Mouse (Mus musculus) lung, postnatal 14 days (tissue): ENCODE results near the gene Drc3.

Experiments used
- DNase-seq: peaks from one replicate; pipeline ENCODE4 v3.0.0; 2021

Drc3 gene

GRCm38 (mm10) chr11:60339361-60339760, 13.8 kb upstream of the Drc3 start:
- no peak for DNase-seq

GRCm38 (mm10) chr11:60345868-60346267, 7.3 kb upstream of the Drc3 start:
- DNase-seq, result no peak

DNA sequence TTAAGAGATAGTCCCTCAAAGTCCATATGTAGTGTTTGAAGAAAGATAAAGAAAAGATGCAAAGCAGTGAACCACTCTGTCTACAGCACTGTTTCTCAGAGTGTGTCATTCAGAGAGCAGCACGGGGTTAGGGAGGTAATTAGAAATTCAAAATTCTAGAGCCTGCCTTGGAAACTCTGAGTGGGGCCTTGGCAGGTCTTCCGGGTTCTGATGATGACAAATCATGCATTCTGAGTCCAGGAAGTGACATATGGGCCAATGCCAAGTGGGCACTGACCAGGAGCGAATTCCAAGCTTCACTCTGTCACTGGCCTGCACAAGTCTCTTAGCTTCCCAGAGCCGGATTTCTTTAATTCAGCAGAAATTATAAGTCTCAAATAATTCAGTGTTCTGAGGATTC, 6.6 kb upstream of the Drc3 start:
- DNase-seq, result peak; percentile 70

- no peak for DNase-seq
These were observed 1.7 kb upstream of the Drc3 start for GRCm38 (mm10) chr11:60351388-60351787.

DNA sequence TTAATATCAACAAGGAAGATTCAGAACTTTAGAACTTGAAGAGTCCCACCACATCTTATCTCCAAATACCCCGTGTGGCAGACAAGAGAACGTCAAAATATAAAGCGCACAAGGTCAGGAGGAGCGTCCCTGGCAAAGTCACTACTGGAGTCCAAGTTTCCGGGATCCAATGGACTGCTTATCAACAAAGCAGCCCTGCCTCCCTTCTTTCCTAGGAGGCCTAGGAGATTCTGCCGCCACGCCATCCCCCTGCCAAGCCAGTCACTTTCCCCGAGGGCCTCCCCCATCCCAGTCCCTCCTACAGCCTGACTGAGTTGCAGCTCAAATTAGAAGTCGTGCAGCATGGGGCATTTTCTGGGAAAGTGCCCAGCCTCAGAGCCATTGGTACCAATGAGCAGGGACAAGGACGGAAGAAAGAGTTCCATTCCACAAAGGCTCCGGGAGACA, 1.2 kb upstream of the Drc3 start:
- peak; percentile 18 for DNase-seq

DNA sequence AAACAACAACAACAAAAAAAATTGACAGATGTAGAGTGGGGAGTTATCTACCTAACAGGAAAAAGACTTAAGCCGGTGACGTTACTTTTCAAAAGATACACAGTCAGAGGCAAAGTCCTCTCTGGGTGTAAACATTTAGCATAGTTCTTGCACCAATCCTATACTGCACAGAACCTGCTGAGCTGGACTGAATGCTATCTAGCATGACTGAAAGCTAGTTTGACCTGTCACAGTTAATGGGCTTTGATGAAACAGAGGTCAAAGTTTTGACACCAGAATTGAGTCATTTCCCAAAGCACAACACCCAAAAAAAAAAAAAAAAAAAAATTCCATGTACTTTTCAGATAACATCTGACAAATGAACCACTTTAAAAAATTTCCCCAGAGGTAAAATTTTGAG, 2.8 kb downstream of the Drc3 start:
- no peak for DNase-seq

DNA sequence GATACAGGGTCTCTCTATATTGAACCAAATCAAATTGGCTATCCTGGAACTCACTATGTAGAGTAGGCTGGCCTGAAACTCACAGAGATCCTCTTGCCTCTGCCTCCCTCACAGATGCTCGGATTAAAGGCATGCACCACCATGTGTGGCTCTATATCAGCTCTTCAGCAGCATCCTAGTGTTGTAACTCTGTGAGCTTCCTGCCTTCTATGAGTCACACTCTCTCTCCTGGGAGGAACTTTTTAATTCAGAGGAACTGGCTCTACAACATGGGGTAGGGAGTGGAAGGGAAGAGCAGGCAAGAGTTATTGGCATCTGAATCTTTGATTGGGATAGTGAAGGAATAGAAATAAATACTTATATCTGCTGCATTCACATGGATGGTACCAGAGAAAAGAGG, 4.0 kb downstream of the Drc3 start:
- no peak for DNase-seq

DNA sequence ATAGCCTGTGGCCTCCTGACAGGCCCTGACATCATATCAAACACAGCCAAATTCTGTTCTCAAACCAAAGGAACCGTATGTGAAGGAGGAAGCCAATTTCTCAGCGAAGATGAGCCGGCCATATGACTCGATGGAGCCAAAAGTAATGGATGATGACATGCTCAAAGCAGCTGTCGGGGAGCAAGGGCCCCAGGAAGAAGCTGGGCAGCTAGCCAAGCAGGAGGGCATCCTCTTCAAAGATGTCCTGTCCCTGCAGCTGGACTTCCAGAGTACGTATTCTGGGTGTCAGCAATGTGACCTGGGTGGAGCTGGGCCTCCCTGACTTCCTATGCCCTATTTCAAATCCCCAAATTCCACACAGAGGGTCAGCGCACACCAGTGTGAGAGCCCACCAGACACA, 5.4 kb downstream of the Drc3 start:
- no peak for DNase-seq

GRCm38 (mm10) chr11:60359138-60359537, 6.0 kb downstream of the Drc3 start:
- no peak for DNase-seq

- DNase-seq, result no peak
These were observed 6.8 kb downstream of the Drc3 start for GRCm38 (mm10) chr11:60359936-60360335.

DNA sequence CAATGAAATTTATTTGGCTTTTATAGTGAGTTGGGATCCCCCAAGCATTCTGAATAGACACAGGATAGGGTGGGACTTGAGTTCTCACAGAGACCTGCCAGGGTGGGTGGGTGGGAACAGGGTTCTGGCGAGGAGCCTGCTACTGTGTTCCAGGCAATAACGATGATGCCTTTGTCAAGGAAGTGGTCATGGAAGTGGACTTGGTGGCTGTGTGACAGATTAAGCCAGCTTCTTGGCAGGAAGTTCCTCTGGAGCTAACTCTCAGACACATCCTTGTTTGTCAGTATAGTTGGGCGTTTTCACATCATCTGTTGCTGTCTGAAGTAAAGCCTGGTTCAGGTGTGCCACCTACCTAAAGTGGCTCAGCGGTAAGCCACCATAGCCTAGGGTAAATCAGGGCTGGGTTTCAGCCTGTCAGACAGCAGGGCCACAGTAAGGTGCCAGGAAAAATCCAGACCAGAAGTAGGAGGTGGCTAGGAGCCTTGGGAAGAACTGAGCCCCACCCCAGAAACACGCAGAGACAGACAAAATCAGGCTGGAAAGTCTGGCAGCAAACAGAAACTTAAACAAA, 7.6 kb downstream of the Drc3 start:
- peak; percentile 27 for DNase-seq

GRCm38 (mm10) chr11:60366239-60367019, 13.3 kb downstream of the Drc3 start:
- no peak for DNase-seq

DNA sequence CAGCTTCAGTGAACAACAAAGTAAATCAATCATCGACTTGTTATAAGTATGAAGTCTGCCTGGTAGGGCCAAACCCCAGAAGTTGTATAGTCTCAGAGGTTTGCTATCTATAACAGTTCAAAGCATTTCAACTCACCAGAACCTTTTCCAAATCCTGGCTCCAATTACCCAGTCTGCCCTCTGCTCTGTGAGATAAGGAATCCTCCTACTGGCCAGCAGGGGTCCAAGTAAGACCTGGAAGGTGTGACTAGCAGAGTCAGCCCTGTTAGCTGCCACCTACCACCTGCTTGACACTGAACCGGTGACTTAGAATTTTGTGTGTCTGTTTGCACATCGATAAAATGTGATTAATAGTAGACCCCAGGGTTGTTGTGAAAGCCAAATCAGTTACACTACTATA, 14.1 kb downstream of the Drc3 start:
- no peak for DNase-seq

DNA sequence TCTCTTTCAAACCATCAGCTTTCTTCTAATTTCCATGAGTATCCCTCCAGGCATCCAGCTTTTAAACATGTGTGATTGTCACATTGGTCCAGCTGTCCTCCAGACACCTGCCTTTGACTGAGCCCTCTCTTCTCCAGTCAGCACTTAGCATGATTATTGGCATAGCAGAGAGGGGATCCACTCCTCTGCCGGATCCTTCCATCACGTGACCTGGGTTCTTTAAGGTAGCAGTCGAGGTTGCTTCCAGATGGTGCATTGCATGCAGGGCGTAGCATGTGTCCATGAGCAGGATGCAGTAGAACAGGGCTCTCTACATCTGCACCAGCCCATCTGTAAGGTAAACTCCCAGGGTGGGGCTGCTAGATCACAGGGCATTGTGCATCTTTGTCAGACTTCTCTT, 15.8 kb downstream of the Drc3 start:
- no peak for DNase-seq

DNA sequence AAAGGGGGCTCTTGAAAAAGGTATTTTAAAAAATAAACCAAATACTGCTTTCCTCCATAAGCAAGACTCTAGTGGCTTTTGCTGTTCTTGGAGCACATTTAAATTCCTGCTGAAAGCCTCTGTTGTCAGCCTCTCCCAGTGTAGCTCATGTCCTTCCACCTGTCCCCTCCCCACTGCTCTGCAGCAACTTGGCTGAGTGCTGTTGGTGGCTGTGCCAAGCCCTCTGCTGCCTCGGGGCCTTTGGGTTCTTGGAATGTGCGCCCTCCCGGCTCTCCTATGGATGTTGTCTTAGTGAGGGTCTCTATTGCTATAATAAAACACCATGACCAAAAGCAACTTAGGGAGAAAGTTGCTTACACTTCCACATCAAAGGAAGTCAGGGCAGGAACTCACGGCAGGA, 16.3 kb downstream of the Drc3 start:
- DNase-seq, result no peak

- DNase-seq, result no peak
These were observed 17.3 kb downstream of the Drc3 start for GRCm38 (mm10) chr11:60370431-60370830.

- DNase-seq, result no peak
These were observed 21.4 kb downstream of the Drc3 start for GRCm38 (mm10) chr11:60374481-60374880.

GRCm38 (mm10) chr11:60383518-60383917, 30.4 kb downstream of the Drc3 start:
- no peak for DNase-seq

DNA sequence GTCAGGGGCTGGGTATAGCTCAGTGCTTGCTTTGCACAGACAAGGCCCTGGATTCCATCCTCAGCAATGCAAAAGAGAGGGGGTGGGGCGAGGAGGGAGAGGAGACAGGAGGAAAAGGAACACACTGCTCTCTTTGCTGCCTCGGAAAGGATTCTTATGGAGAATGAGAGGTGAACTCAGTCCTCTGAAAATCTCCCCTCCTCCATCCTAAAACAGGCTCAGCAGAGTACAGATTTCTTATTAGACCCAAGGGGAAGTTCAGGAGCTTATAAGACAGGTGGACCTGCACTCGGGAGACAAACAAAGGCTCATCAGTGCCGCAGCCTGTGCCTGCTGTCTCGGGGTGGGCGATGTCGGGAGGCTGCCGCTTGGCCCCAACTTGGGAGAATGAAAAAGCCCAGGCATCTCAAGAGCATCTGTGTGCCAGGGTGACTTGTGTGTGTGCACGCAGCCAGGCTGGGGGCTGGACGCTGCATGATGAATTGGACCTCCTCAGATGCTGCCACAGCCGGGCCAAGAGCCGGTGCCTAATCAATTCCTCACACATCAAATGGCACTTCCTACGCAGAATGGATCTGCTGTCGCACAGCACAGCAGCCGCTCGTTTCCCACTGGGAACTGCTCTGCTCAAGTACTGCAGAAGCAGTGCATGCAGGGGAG, 31.8 kb downstream of the Drc3 start:
- DNase-seq, result no peak

GRCm38 (mm10) chr11:60385946-60386345, 32.8 kb downstream of the Drc3 start:
- no peak for DNase-seq

GRCm38 (mm10) chr11:60387944-60388343, 34.8 kb downstream of the Drc3 start:
- no peak for DNase-seq

- no peak for DNase-seq
These were observed 38.2 kb downstream of the Drc3 start for GRCm38 (mm10) chr11:60391346-60391745.

- peak; percentile 52 for DNase-seq
These were observed 43.4 kb downstream of the Drc3 start for GRCm38 (mm10) chr11:60396546-60396945.

- no peak for DNase-seq
These were observed 44.0 kb downstream of the Drc3 start for GRCm38 (mm10) chr11:60397172-60397571.
